Mouse (Mus musculus): ENCODE measurements around the gene 2510002D24Rik. TPM values are rescaled to one million over a fixed set of nuclear protein-coding genes. Genes with fewer than 3 reads are reported as not detected.
A peak's percentile ranks its signal among the peaks of the same experiment; 100 is the strongest.

2510002D24Rik gene
- polyA plus RNA-seq (2012; rRNA removed) (20.5 and 23.6 TPM in 2 replicates), polyA plus RNA-seq (2014; fragmentation: Nextera tagmentation; extraction: Ambion mirVana) (10.1 and 11.0 TPM in 2 replicates)

- under 1% methylated on average over 46 of the region's 46 CpGs for WGBS (ENCODE audit: insufficient replicate concordance)
- Histone ChIP-seq H3K4me3 (ENCODE audit: insufficient read depth in 1 of 2, low read depth in 2 of 2, low read length in 2 of 2) (peak within 1 kb of the TSS; percentile 68), H3K9me3 (ENCODE audit: control insufficient read depth, low read length) (no peaks in the 10 kb centered on the region), H3K36me3 (replicated peaks; ENCODE audit: control insufficient read depth, insufficient read depth, low read depth) (peaks cover 19% of the 10 kb centered on the region), H3K27me3 (ENCODE audit: control insufficient read depth, insufficient read depth, low read length) (no peaks in the 10 kb centered on the region), H3K27ac (peak within 1 kb of the TSS; percentile 14; the same call in 1 of the 2 replicates), H3K4me2 (ENCODE audit: low read depth) (peak within 1 kb of the TSS; percentile 84), H3K9ac (replicated peaks) (peak within 1 kb of the TSS; percentile 88), H3K4me1 (replicated peaks; ENCODE audit: control insufficient read depth in 2 of 2, insufficient read depth in 2 of 2, low read length in 1 of 2) (peaks cover 0 to 6% of the 10 kb centered on the region in 2 experiments)
- ATAC-seq (ENCODE audit: insufficient read depth) (peak; percentile 98), DNase-seq (ENCODE audit: low read depth in 3 of 3, low spot score in 3 of 3) (peak; percentile 88 to 90 (median 90))
- TF ChIP-seq CTCF (IDR thresholded peaks at IDR 0.05; ENCODE audit: low read depth) (no peak), EP300 (IDR thresholded peaks at IDR 0.05; ENCODE audit: low read depth) (no peak)
Observed at GRCm38 (mm10) chr16:18836468-18837208, at the start of gene 2510002D24Rik, which contains the start of gene Gm28539. Gene 2510002D24Rik (plus strand): TSS chr16:18836578. Gene Gm28539 (plus strand): TSS chr16:18836584.

DNA sequence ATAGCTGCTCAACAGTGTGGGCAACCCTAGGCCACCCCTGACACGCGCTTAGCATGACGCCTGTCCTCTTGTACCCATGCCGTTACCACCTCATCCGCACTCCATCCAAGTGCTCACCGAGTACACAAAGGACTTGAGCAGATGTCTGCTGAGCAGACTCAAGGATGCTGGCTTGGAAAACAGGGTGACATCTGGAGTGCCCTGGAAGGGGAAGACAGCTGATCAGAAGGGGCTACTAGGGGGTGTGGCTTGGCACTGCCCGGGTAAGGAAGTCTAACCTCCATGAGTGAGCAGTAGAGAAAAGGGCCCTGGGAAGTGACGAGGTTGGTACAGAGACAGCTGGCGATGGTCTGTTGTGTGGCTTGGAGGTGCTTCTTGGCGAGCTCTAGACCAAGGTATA lies 49.7 kb upstream of the 2510002D24Rik start:
- peaks cover 73% of the 10 kb centered on the region for H3K36me3 ChIP-seq (replicated peaks; ENCODE audit: control insufficient read depth, insufficient read depth, low read depth)
- H3K4me3 ChIP-seq (ENCODE audit: insufficient read depth in 1 of 2, low read depth in 2 of 2, low read length in 2 of 2), result no peak overlapping the region
- H3K27me3 ChIP-seq (ENCODE audit: control insufficient read depth, insufficient read depth, low read length), result no peaks in the 10 kb centered on the region
- H3K27ac ChIP-seq, result no peak overlapping the region
- no peak overlapping the region for H3K4me2 ChIP-seq (ENCODE audit: low read depth)
- DNase-seq (ENCODE audit: low read depth in 3 of 3, low spot score in 3 of 3), result no peak
- peaks cover 15 to 23% of the 10 kb centered on the region in 2 experiments for H3K4me1 ChIP-seq (replicated peaks; ENCODE audit: control insufficient read depth in 2 of 2, insufficient read depth in 2 of 2, low read length in 1 of 2)
- 86% methylated on average over 10 of the region's 10 CpGs for WGBS (ENCODE audit: insufficient replicate concordance)
- ATAC-seq (ENCODE audit: insufficient read depth), result no peak
- no peak overlapping the region for H3K9ac ChIP-seq (replicated peaks)
- no peak for TF ChIP-seq CTCF (IDR thresholded peaks at IDR 0.05; ENCODE audit: low read depth)
- no peak for TF ChIP-seq EP300 (IDR thresholded peaks at IDR 0.05; ENCODE audit: low read depth)
- H3K9me3 ChIP-seq (ENCODE audit: control insufficient read depth, low read length), result no peaks in the 10 kb centered on the region

DNA sequence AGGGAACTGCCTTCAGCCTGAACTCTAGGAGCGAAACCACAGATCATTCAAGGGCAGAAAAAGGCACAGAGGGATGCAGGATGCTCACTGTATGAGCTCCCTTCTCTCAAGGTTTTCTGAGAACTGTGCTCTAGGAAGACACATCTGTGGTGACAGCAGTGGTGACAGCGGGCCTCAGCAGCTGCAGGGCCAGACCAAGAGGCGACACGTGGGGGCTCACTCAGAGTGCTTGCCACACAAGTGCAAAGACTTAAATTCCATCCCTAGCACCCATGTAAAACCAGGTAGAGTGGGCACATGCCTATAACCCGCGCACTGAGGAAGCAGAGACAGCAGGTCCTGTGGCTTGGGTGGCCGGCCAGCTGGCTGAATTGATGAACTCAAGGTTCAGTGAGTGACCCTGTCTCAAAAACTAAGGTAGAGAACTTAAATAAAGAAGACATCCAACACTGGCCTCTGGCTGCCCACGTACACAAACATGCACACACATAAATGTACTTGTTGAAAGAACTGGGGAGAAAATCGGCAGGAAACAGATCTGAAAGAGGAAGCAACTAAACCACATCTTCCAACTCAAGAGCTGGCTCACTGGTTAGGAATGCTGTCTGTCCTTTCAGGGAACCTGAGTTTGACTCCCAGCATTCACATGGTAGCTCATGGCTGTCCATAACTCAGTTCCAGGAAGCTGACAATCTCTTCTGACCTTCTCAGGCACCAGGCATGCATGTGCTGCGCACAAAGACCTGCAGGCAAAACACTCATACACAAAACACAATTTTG lies 47.6 kb upstream of the 2510002D24Rik start:
- no peak overlapping the region for H3K27ac ChIP-seq
- peaks cover 15 to 23% of the 10 kb centered on the region in 2 experiments for H3K4me1 ChIP-seq (replicated peaks; ENCODE audit: control insufficient read depth in 2 of 2, insufficient read depth in 2 of 2, low read length in 1 of 2)
- no peak overlapping the region for H3K4me2 ChIP-seq (ENCODE audit: low read depth)
- H3K9me3 ChIP-seq (ENCODE audit: control insufficient read depth, low read length), result no peaks in the 10 kb centered on the region
- WGBS (ENCODE audit: insufficient replicate concordance), result 49% methylated on average over 10 of the region's 10 CpGs
- H3K9ac ChIP-seq (replicated peaks), result no peak overlapping the region
- ATAC-seq (ENCODE audit: insufficient read depth) (no peak), DNase-seq (ENCODE audit: low read depth in 3 of 3, low spot score in 3 of 3) (no peak)
- no peak overlapping the region for H3K4me3 ChIP-seq (ENCODE audit: insufficient read depth in 1 of 2, low read depth in 2 of 2, low read length in 2 of 2)
- no peaks in the 10 kb centered on the region for H3K27me3 ChIP-seq (ENCODE audit: control insufficient read depth, insufficient read depth, low read length)
- H3K36me3 ChIP-seq (replicated peaks; ENCODE audit: control insufficient read depth, insufficient read depth, low read depth), result peaks cover 73% of the 10 kb centered on the region
- TF ChIP-seq EP300 (IDR thresholded peaks at IDR 0.05; ENCODE audit: low read depth) (no peak), CTCF (IDR thresholded peaks at IDR 0.05; ENCODE audit: low read depth) (no peak)

- no peak for DNase-seq (ENCODE audit: low read depth in 3 of 3, low spot score in 3 of 3)
- WGBS (ENCODE audit: insufficient replicate concordance), result 83% methylated on average over 11 of the region's 11 CpGs
- TF ChIP-seq CTCF (IDR thresholded peaks at IDR 0.05; ENCODE audit: low read depth), result no peak
- TF ChIP-seq EP300 (IDR thresholded peaks at IDR 0.05; ENCODE audit: low read depth), result no peak
- no peak overlapping the region for H3K27ac ChIP-seq
- H3K4me1 ChIP-seq (replicated peaks; ENCODE audit: control insufficient read depth in 2 of 2, insufficient read depth in 2 of 2, low read length in 1 of 2), result no peaks in the 10 kb centered on the region
- no peaks in the 10 kb centered on the region for H3K9me3 ChIP-seq (ENCODE audit: control insufficient read depth, low read length)
- ATAC-seq (ENCODE audit: insufficient read depth), result no peak
- no peaks in the 10 kb centered on the region for H3K27me3 ChIP-seq (ENCODE audit: control insufficient read depth, insufficient read depth, low read length)
- peaks cover 84% of the 10 kb centered on the region for H3K36me3 ChIP-seq (replicated peaks; ENCODE audit: control insufficient read depth, insufficient read depth, low read depth)
- H3K4me3 ChIP-seq (ENCODE audit: insufficient read depth in 1 of 2, low read depth in 2 of 2, low read length in 2 of 2), result no peak overlapping the region
- H3K4me2 ChIP-seq (ENCODE audit: low read depth), result no peak overlapping the region
- H3K9ac ChIP-seq (replicated peaks), result no peak overlapping the region
Observed at GRCm38 (mm10) chr16:18795223-18795899, 41.0 kb upstream of the 2510002D24Rik start.

Data from liver, embryonic 14.5 days (tissue).